Mouse (Mus musculus): ENCODE measurements around the gene Naa40. TPM values are rescaled to one million over a fixed set of nuclear protein-coding genes. Genes with fewer than 3 reads are reported as not detected.

Naa40 gene
- polyA plus RNA-seq, 1 experiment: 10.3 TPM

DNA sequence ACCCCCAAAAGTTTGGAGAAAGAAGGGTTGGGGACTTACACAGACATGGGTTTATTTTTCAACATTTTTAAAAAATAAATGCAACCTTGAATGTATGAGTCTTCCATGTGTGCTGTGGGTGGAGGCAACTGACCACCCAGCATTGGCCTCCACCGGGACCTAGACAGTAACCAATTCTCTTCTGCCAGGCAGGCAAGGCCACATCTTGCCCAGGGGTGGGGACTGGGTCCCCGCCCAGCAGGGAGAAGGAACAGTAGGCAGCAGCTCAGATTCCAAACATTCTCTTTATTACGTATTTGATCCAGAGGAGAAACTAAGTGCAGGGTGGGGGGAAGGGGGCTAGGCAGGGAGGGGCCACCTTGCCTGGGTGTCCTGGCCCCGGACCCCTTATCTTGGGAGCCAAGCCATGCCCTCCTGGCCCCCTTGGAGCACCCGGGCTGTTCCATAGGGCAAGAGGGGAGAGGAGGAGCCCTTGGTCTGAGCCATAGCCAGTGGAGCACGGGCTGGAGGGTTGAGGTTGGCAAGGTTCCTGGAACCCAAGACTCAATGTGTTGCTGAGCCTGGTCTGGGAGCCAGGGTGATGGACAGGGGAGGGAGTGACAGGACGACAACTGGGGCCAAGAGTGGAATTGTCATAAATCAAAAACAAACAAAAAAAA, 34.3 kb upstream of the Naa40 start:
- no peak for TF ChIP-seq CEBPB (IDR thresholded peaks at IDR 0.05; ENCODE audit: insufficient read depth, poor library complexity, severe bottlenecking)
- no peak for TF ChIP-seq POLR2A (IDR thresholded peaks at IDR 0.05; ENCODE audit: insufficient read length, low read depth)
- TF ChIP-seq TCF3 (IDR thresholded peaks at IDR 0.05; ENCODE audit: insufficient read length, low read depth): no peak
- no peak for TF ChIP-seq MYOD1 (IDR thresholded peaks at IDR 0.05; ENCODE audit: control insufficient read depth in 1 of 3, insufficient read length in 2 of 3, low read depth in 2 of 3)
- TF ChIP-seq REST (IDR thresholded peaks at IDR 0.05; ENCODE audit: insufficient read depth, insufficient read length): no peak
- no peak for TF ChIP-seq SRF (IDR thresholded peaks at IDR 0.05; ENCODE audit: control insufficient read depth, insufficient read length, low read depth)
- Histone ChIP-seq H3K79me2 (ENCODE audit: control insufficient read depth, insufficient read depth) (no peaks in the 10 kb centered on the region), H3K36me3 (ENCODE audit: control insufficient read depth, insufficient read depth) (peaks cover 3% of the 10 kb centered on the region), H3K27me3 (ENCODE audit: control insufficient read depth, insufficient read depth, insufficient read length) (no peaks in the 10 kb centered on the region), H3ac (ENCODE audit: control insufficient read depth, insufficient read length) (no peak overlapping the region), H3K4me3 (no peak overlapping the region), H3K4me2 (ENCODE audit: low read depth) (peak overlapping the region; percentile 37)

DNA sequence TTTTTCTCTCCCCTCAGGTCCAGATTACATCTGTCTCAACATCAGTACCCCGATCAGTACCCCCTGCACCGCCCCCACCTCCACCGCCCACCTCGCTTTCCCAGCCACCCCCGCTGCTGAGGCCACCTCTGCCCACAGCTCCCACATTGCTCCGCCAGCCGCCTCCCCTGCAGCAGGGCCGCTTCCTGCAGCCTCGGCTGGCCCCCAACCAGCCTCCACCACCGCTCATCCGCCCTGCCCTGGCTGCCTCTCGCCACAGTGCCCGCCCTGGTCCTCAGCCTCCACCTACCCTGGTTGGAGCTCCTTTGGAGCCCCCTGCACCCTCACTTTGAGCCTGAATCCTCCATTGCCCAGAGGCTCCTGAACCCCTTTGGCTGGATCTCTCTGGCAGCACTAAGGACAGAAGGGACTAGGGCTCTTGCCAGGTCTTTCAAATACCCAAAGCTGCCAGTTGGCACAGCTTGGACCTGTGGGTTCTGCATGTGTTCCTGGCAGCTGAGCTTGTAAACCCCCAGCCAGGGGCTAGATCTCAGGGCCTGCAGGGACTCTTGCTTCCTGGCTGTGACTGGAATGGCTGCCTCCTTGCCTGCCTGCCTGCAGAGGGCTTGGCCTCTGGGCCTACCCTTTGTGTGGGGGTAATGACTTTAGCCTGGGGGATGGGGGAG, 33.5 kb upstream of the Naa40 start:
- TF ChIP-seq TCF12 (IDR thresholded peaks at IDR 0.05; ENCODE audit: insufficient read depth, poor library complexity, severe bottlenecking) (no peak), MYOD1 (IDR thresholded peaks at IDR 0.05; ENCODE audit: control insufficient read depth in 1 of 3, insufficient read length in 2 of 3, low read depth in 2 of 3) (peak in 1 of 3 experiments; percentile 19), E2F4 (IDR thresholded peaks at IDR 0.05; ENCODE audit: insufficient read depth) (no peak), MYOG (IDR thresholded peaks at IDR 0.05; ENCODE audit: control insufficient read depth in 1 of 3, insufficient read depth in 1 of 3, insufficient read length in 2 of 3, low read depth in 2 of 3) (peak in 2 of 3 experiments; percentile 16 to 85), POLR2A (IDR thresholded peaks at IDR 0.05; ENCODE audit: insufficient read length, low read depth) (peak; percentile 22), SRF (IDR thresholded peaks at IDR 0.05; ENCODE audit: control insufficient read depth, insufficient read length, low read depth) (no peak), POLR2AphosphoS2 (IDR thresholded peaks at IDR 0.05; ENCODE audit: insufficient read length, low read depth) (peak; percentile 39), TCF3 (IDR thresholded peaks at IDR 0.05; ENCODE audit: insufficient read length, low read depth) (no peak)

DNA sequence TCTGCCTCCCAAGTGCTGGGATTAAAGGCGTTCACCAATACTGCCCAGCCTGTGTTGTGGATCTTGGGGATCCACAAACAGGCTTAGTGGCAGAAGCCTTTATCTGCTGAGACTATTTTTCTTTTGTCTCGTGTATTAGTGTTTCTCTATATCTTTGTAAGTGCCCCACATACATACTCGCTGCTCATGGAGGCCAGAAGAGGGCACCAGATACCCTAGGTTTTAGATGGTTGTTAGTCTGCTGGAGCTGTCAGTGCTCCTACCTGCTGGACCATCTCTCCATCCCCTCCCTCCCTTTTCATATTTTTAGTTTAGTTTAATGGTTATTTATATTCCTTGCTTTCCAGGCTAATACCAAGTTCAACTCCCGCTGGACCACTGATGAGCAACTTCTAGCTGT, 32.5 kb upstream of the Naa40 start:
- Histone ChIP-seq H3K27me3 (ENCODE audit: control insufficient read depth, insufficient read depth, insufficient read length) (no peaks in the 10 kb centered on the region), H3K36me3 (ENCODE audit: control insufficient read depth, insufficient read depth) (peaks cover 3% of the 10 kb centered on the region), H3ac (ENCODE audit: control insufficient read depth, insufficient read length) (no peak overlapping the region), H3K4me2 (ENCODE audit: low read depth) (no peak overlapping the region), H3K79me2 (ENCODE audit: control insufficient read depth, insufficient read depth) (peaks cover 6% of the 10 kb centered on the region), H3K4me3 (no peak overlapping the region)
- no peak for TF ChIP-seq SRF (IDR thresholded peaks at IDR 0.05; ENCODE audit: control insufficient read depth, insufficient read length, low read depth)
- no peak for TF ChIP-seq MYOD1 (IDR thresholded peaks at IDR 0.05; ENCODE audit: control insufficient read depth in 1 of 3, insufficient read length in 2 of 3, low read depth in 2 of 3)
- no peak for TF ChIP-seq POLR2AphosphoS2 (IDR thresholded peaks at IDR 0.05; ENCODE audit: insufficient read length, low read depth)
- TF ChIP-seq E2F4 (IDR thresholded peaks at IDR 0.05; ENCODE audit: insufficient read depth): no peak
- no peak for TF ChIP-seq TCF3 (IDR thresholded peaks at IDR 0.05; ENCODE audit: insufficient read length, low read depth)
- TF ChIP-seq TCF12 (IDR thresholded peaks at IDR 0.05; ENCODE audit: insufficient read depth, poor library complexity, severe bottlenecking): no peak
- TF ChIP-seq MYOG (IDR thresholded peaks at IDR 0.05; ENCODE audit: control insufficient read depth in 1 of 3, insufficient read depth in 1 of 3, insufficient read length in 2 of 3, low read depth in 2 of 3): no peak
- TF ChIP-seq USF1 (IDR thresholded peaks at IDR 0.05; ENCODE audit: low read depth): no peak
- TF ChIP-seq CEBPB (IDR thresholded peaks at IDR 0.05; ENCODE audit: insufficient read depth, poor library complexity, severe bottlenecking): no peak
- TF ChIP-seq POLR2A (IDR thresholded peaks at IDR 0.05; ENCODE audit: insufficient read length, low read depth): no peak
- no peak for TF ChIP-seq REST (IDR thresholded peaks at IDR 0.05; ENCODE audit: insufficient read depth, insufficient read length)
- no peak for TF ChIP-seq MAX (IDR thresholded peaks at IDR 0.05; ENCODE audit: low read depth)

More for the DNA sequence above, 33.5 kb upstream of the Naa40 start:
- Histone ChIP-seq H3K4me2 (ENCODE audit: low read depth) (peak overlapping the region; percentile 37), H3K27me3 (ENCODE audit: control insufficient read depth, insufficient read depth, insufficient read length) (no peaks in the 10 kb centered on the region), H3K79me2 (ENCODE audit: control insufficient read depth, insufficient read depth) (peaks cover 1% of the 10 kb centered on the region), H3ac (ENCODE audit: control insufficient read depth, insufficient read length) (no peak overlapping the region), H3K36me3 (ENCODE audit: control insufficient read depth, insufficient read depth) (peaks cover 3% of the 10 kb centered on the region), H3K4me3 (no peak overlapping the region)

DNA sequence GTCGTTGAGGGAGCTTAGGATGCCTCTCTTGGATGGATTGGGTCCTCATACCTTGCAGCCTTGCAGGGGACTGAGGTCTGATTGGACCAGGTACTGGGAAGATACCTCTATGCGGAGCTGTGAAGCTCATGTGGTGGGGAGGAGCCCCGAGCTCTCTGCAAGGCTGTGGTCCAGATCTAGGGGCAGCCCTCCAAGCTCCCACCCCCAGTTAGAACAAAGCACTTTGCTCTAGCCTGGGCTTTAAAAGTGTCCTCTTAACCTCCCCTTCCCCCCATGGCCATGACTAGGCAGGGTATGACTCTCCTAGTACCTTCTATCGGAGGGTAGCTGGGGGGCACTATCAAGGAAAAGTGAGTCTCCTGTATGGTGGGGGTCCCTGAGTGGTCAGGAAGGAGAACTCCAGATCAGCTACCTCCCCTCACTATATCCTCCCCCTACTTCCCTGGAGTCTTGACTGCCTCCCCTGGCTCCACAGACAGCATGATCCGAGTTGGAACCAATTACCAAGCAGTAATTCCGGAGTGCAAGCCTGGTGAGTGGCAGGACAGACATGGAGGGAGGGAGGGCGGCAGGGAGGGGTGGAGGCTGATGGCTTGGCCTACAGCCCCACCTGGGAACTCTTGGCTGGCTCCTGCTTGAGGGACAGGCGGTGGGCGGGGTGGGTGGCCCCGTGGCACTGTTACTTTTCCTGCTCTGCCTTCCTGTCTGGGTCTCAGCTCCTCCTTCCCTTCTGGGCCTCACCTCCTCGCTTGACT, 28.5 kb upstream of the Naa40 start:
- H3K79me2 ChIP-seq (ENCODE audit: control insufficient read depth, insufficient read depth): peaks cover 6% of the 10 kb centered on the region
- H3K27me3 ChIP-seq (ENCODE audit: control insufficient read depth, insufficient read depth, insufficient read length): no peaks in the 10 kb centered on the region
- H3ac ChIP-seq (ENCODE audit: control insufficient read depth, insufficient read length): peak overlapping the region; percentile 67
- peak overlapping the region; percentile 52 for H3K4me3 ChIP-seq
- H3K36me3 ChIP-seq (ENCODE audit: control insufficient read depth, insufficient read depth): peaks cover 3% of the 10 kb centered on the region
- TF ChIP-seq E2F4 (IDR thresholded peaks at IDR 0.05; ENCODE audit: insufficient read depth) (no peak), USF1 (IDR thresholded peaks at IDR 0.05; ENCODE audit: low read depth) (no peak), MYOG (IDR thresholded peaks at IDR 0.05; ENCODE audit: control insufficient read depth in 1 of 3, insufficient read depth in 1 of 3, insufficient read length in 2 of 3, low read depth in 2 of 3) (no peak), TCF12 (IDR thresholded peaks at IDR 0.05; ENCODE audit: insufficient read depth, poor library complexity, severe bottlenecking) (no peak), POLR2AphosphoS2 (IDR thresholded peaks at IDR 0.05; ENCODE audit: insufficient read length, low read depth) (no peak)
- H3K4me2 ChIP-seq (ENCODE audit: low read depth): peak overlapping the region; percentile 95
